Comparison of ENCODE assay signal across 14 mouse cellular contexts in genomic region chr9:46608695-46609094, GRCm38 (mm10).
"Had no signal": no experiment of that assay in that cellular context is flagged by ENCODE, and none has a peak within 500 bp of the region (broad histone marks: within the 10 kb centered on the region; RNA-seq: fewer than 3 reads in every experiment).

No protein-coding gene starts in this region.

- H3K9ac ChIP-seq: liver, embryonic 14.5 days; lung, embryonic 14.5 days; midbrain, embryonic 12.5 days; midbrain, embryonic 15.5 days; neural tube, embryonic 12.5 days; stomach, embryonic 15.5 days had no signal

- H3K27ac ChIP-seq: liver, embryonic 14.5 days; midbrain, embryonic 12.5 days; neural tube, embryonic 12.5 days; stomach, embryonic 15.5 days had no signal

- DNase-seq: lung, adult 18-20 months; lung, embryonic 14.5 days; lung, postnatal 10 days; lung, postnatal 4 days; right cerebral cortex, postnatal 14 days; thymus, adult 2 months; thymus, postnatal 25 days; thymus, postnatal 4 days had no signal

- H3K4me1 ChIP-seq: stomach, embryonic 15.5 days had no signal

- H3K27me3 ChIP-seq: midbrain, embryonic 12.5 days; midbrain, embryonic 15.5 days; neural tube, embryonic 12.5 days; stomach, embryonic 15.5 days had no signal

- H3K9me3 ChIP-seq: midbrain, embryonic 12.5 days; midbrain, embryonic 15.5 days; stomach, embryonic 15.5 days had no signal

- H3K4me3 ChIP-seq: midbrain, embryonic 12.5 days; midbrain, embryonic 15.5 days; myocyte; neural tube, embryonic 12.5 days; stomach, embryonic 15.5 days had no signal

- ATAC-seq: midbrain, embryonic 15.5 days had no signal

- H3K4me2 ChIP-seq: lung, embryonic 14.5 days; midbrain, embryonic 12.5 days; midbrain, embryonic 15.5 days; neural tube, embryonic 12.5 days; stomach, embryonic 15.5 days had no signal

- H3K36me3 ChIP-seq: midbrain, embryonic 12.5 days; midbrain, embryonic 15.5 days; neural tube, embryonic 12.5 days; stomach, embryonic 15.5 days had no signal
